Mouse (Mus musculus) forebrain, embryonic 11.5 days (tissue): ENCODE measurements around the gene Selp. TPM values are rescaled to one million over a fixed set of nuclear protein-coding genes. Genes with fewer than 3 reads are reported as not detected.

Source experiments
- ATAC-seq: fragments of 200-750 bp; cut with Nextera tagmentation; replicated peaks from 2 replicates; pipeline ENCODE4 v1.8.0; 2017; ENCODE audit warnings: moderate TSS enrichment; ENCODE audit not compliant: low FRiP score
- DNase-seq: peaks from one replicate; pipeline ENCODE4 v3.0.0-alpha.2; 2017; ENCODE audit warnings: low spot score
- H3K27ac ChIP-seq: fragments of 300-500 bp; sonication (generic); 2 replicates; pipeline ENCODE4 v1.5.1; 2014; ENCODE audit warnings: low read depth, low read length
- H3K27me3 ChIP-seq: fragments of 300-500 bp; sonication (generic); 2 replicates; pipeline ENCODE4 v1.6.1; 2014; ENCODE audit warnings: mild to moderate bottlenecking, low read length, mixed read lengths; ENCODE audit not compliant: control insufficient read depth, insufficient read depth
- H3K36me3 ChIP-seq: fragments of 300-500 bp; sonication (generic); 2 replicates; pipeline ENCODE4 v1.6.1; 2014; ENCODE audit warnings: mild to moderate bottlenecking, low read length, moderate library complexity, mixed read lengths; ENCODE audit not compliant: control insufficient read depth, insufficient read depth
- H3K4me1 ChIP-seq: fragments of 300-500 bp; sonication (generic); replicated peaks from 2 replicates; pipeline ENCODE4 v1.6.1; 2014; ENCODE audit warnings: low read length, mixed read lengths; ENCODE audit not compliant: control insufficient read depth, insufficient read depth
- H3K4me2 ChIP-seq: fragments of 300-500 bp; sonication (generic); 2 replicates; pipeline ENCODE4 v1.6.1; 2014; ENCODE audit warnings: low read depth, mild to moderate bottlenecking, low read length, moderate library complexity, mixed read lengths; ENCODE audit not compliant: severe bottlenecking
- H3K4me3 ChIP-seq: fragments of 300-500 bp; sonication (generic); 2 replicates; pipeline ENCODE4 v1.5.1; 2014; ENCODE audit warnings: low read depth, low read length
- H3K9ac ChIP-seq: fragments of 300-500 bp; sonication (generic); 2 replicates; pipeline ENCODE4 v1.6.1; 2014; ENCODE audit warnings: low read length
- H3K9me3 ChIP-seq: fragments of 300-500 bp; sonication (generic); 2 replicates; pipeline ENCODE4 v1.6.1; 2016; ENCODE audit warnings: low read length, mixed read lengths; ENCODE audit not compliant: control insufficient read depth
- WGBS: fragments of 180-500 bp; shearing (Covaris S2); extraction: QIAGEN DNeasy Blood & Tissue Kit; methylation state at CpG from one replicate; pipeline ENCODE4 v1.1.7; 2014; 5-methylcytosine and 5-hydroxymethylcytosine counted together
- polyA plus RNA-seq: library from polyadenylated mRNA; unstranded; fragments of >200 nt; fragmentation: Nextera tagmentation; extraction: Ambion mirVana; gene quantifications from 2 replicates; pipeline ENCODE4 v1.2.1, GENCODE M21; 2014

Selp gene
- polyA plus RNA-seq, 1 experiment from 2014 or later: not detected

GRCm38 (mm10) chr1:164076441-164076840 is 38.6 kb upstream of the Selp start:
- Histone ChIP-seq H3K9me3 (no peaks in the 10 kb centered on the region), H3K4me1 (no peaks in the 10 kb centered on the region), H3K4me2 (no peak overlapping the region), H3K27ac (no peak overlapping the region), H3K36me3 (no peaks in the 10 kb centered on the region), H3K9ac (no peak overlapping the region), H3K4me3 (no peak overlapping the region), H3K27me3 (no peaks in the 10 kb centered on the region)
- no peak for DNase-seq
- no peak for ATAC-seq
- WGBS: 74% methylated on average over 1 of the region's 1 CpGs

DNA sequence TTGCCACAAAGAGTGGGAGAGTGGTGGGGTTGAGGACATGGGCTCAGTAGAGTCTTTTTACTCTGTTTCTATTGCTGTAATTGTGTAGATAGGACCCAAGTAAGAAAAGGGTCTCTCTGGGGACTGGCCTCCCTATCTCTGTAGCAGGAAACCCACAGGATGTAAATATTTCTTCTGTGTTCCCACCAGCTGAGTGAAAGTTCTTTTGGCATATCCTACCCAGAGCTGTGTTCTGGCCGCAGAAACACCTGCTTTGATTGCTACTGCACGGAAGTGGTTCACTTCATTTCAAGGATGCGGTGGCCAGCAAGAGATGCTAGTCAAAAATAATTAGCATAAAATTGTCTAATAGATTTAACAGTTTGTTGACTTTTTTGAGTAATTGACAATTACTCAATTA is 38.0 kb upstream of the Selp start:
- no peak overlapping the region for H3K4me2 ChIP-seq
- no peaks in the 10 kb centered on the region for H3K27me3 ChIP-seq
- WGBS: 87% methylated on average over 3 of the region's 3 CpGs
- H3K9me3 ChIP-seq: no peaks in the 10 kb centered on the region
- no peaks in the 10 kb centered on the region for H3K36me3 ChIP-seq
- ATAC-seq (no peak), DNase-seq (no peak)
- no peak overlapping the region for H3K9ac ChIP-seq
- no peak overlapping the region for H3K27ac ChIP-seq
- H3K4me3 ChIP-seq: no peak overlapping the region
- no peaks in the 10 kb centered on the region for H3K4me1 ChIP-seq

DNA sequence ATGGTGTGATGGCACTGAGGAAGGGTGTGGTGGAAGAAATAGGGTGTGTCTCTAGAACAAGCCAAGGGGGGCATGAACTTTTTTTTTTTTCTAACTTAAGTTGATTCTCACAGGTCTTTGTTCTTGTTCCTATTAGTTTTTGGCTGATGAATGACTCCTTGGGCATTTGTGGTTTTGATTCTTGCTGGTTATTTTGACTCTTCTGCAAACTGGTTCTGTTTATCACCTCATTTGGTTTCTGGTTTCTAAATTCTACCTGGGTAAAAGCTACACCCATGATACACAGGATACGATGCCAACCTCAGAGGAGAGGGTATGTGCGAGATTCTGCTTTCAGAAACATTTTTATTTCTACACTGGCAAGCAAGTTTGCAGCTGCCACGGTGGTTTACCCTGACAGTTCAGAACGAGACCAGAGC is 36.7 kb upstream of the Selp start:
- Histone ChIP-seq H3K9ac (no peak overlapping the region), H3K9me3 (no peaks in the 10 kb centered on the region), H3K36me3 (no peaks in the 10 kb centered on the region), H3K27ac (no peak overlapping the region), H3K27me3 (no peaks in the 10 kb centered on the region), H3K4me1 (no peaks in the 10 kb centered on the region), H3K4me2 (no peak overlapping the region), H3K4me3 (no peak overlapping the region)
- ATAC-seq: no peak
- 93% methylated on average over 4 of the region's 4 CpGs for WGBS
- no peak for DNase-seq

DNA sequence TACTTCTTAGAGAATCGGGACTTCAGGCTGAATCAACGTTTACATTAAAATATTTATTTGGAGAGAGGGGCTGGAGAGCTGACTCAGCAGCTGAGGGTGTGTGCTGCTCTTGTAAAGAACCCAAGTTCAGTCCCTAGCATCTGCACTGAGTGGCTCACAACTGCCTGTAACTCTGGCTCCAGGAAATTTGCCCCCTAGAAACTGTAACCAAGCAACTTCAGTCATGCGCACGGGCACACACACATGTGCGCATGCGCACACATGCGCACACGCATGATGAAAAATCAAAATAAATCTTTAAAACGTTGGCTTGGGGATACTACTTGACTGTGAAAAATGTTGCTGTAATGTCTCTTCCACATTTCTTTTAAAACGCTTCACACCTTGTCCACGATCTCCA is 36.0 kb upstream of the Selp start:
- Histone ChIP-seq H3K9ac (no peak overlapping the region), H3K9me3 (no peaks in the 10 kb centered on the region), H3K36me3 (no peaks in the 10 kb centered on the region), H3K4me3 (no peak overlapping the region), H3K4me2 (no peak overlapping the region), H3K27ac (no peak overlapping the region), H3K4me1 (no peaks in the 10 kb centered on the region), H3K27me3 (no peaks in the 10 kb centered on the region)
- WGBS: 87% methylated on average over 11 of the region's 11 CpGs
- no peak for ATAC-seq
- no peak for DNase-seq

DNA sequence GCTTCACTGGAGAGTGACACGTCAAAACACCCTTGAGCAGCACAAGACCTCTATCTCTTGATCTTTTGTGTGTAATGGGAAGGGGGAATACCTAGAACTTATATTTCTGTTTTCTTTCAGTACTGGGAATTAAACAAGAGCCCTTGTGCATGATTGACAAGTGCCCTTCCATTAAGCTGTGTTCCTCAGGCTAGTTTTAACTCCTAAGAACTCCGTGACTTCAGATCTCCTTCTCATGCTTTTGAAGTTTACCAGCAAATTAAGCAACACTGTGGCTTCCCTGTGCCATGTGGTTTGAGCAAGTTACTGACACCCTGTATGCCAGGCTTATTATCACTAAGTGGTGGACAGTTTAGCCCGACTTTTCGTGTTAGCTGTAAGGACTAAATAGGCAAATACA is 32.0 kb upstream of the Selp start:
- DNase-seq (no peak), ATAC-seq (no peak)
- no peak overlapping the region for H3K27ac ChIP-seq
- 86% methylated on average over 4 of the region's 4 CpGs for WGBS
- no peaks in the 10 kb centered on the region for H3K36me3 ChIP-seq
- no peaks in the 10 kb centered on the region for H3K27me3 ChIP-seq
- H3K4me2 ChIP-seq: no peak overlapping the region
- H3K9me3 ChIP-seq: no peaks in the 10 kb centered on the region
- no peak overlapping the region for H3K9ac ChIP-seq
- no peaks in the 10 kb centered on the region for H3K4me1 ChIP-seq
- no peak overlapping the region for H3K4me3 ChIP-seq

DNA sequence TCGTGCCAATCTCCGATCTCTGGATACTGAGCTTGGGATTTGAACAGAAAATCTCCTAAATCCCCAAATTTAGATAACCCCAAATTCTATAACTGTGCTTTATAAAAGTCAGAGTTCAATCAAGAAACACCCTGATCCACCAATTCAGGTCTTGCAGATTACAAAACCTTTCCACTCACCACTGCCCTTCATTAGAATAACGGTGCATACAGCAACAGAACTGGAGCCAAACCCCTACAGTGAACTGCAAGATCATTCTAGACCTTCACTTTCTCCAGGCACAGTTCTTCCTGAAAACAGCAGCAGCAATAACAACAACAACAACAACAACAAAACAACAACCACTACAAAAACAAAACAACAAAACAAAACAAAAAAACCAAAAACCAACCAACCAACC is 28.3 kb upstream of the Selp start:
- Histone ChIP-seq H3K36me3 (no peaks in the 10 kb centered on the region), H3K4me3 (no peak overlapping the region), H3K4me1 (no peaks in the 10 kb centered on the region), H3K27me3 (no peaks in the 10 kb centered on the region), H3K27ac (no peak overlapping the region), H3K9me3 (no peaks in the 10 kb centered on the region), H3K4me2 (no peak overlapping the region), H3K9ac (no peak overlapping the region)
- ATAC-seq: no peak
- 93% methylated on average over 3 of the region's 3 CpGs for WGBS
- DNase-seq: no peak

DNA sequence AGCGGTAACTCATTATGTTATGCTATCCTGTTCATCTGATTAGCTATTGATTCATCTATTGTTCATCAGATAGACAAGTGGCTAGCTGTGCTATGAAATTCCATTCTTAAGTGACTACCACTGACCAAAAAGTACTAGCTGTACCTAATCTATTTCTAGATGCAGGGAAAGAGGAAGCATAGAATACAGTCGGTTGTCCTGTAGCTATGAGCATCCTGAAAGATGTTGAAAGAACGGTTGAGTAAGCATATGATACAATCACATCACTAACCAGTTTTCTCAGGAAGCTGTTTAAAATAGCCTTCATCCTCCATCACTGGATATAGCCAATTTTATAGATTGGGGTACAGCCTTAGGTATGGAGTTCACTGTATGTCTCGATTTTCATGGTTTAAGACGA is 27.2 kb upstream of the Selp start:
- DNase-seq (no peak), ATAC-seq (no peak)
- Histone ChIP-seq H3K4me3 (no peak overlapping the region), H3K36me3 (no peaks in the 10 kb centered on the region), H3K4me1 (no peaks in the 10 kb centered on the region), H3K4me2 (no peak overlapping the region), H3K9ac (no peak overlapping the region), H3K27me3 (no peaks in the 10 kb centered on the region), H3K9me3 (no peaks in the 10 kb centered on the region), H3K27ac (no peak overlapping the region)
- whole genome bisulfite sequencing: 92% methylated on average over 5 of the region's 5 CpGs

GRCm38 (mm10) chr1:164096780-164097179 is 18.3 kb upstream of the Selp start:
- 85% methylated on average over 6 of the region's 6 CpGs for WGBS
- H3K9ac ChIP-seq: no peak overlapping the region
- H3K27me3 ChIP-seq: no peaks in the 10 kb centered on the region
- no peak for DNase-seq
- H3K4me3 ChIP-seq: no peak overlapping the region
- H3K27ac ChIP-seq: no peak overlapping the region
- no peak overlapping the region for H3K4me2 ChIP-seq
- H3K4me1 ChIP-seq: no peaks in the 10 kb centered on the region
- H3K36me3 ChIP-seq: no peaks in the 10 kb centered on the region
- ATAC-seq: no peak
- H3K9me3 ChIP-seq: no peaks in the 10 kb centered on the region

- Histone ChIP-seq H3K4me1 (no peaks in the 10 kb centered on the region), H3K27ac (no peak overlapping the region), H3K9ac (no peak overlapping the region), H3K27me3 (no peaks in the 10 kb centered on the region), H3K4me3 (no peak overlapping the region), H3K9me3 (no peaks in the 10 kb centered on the region), H3K36me3 (no peaks in the 10 kb centered on the region), H3K4me2 (no peak overlapping the region)
- DNase-seq (no peak), ATAC-seq (no peak)
- WGBS: 89% methylated on average over 2 of the region's 2 CpGs
These were observed 17.2 kb upstream of the Selp start for GRCm38 (mm10) chr1:164097911-164098310.
